Mouse (Mus musculus): ENCODE data around the gene Gpr37l1. TPM values are rescaled to one million over a fixed set of nuclear protein-coding genes. Genes with fewer than 3 reads are reported as not detected.

The Gpr37l1 gene
- polyA plus RNA-seq, 1 experiment from 2014 or later: 0.71 TPM

- peak; percentile 89 for ATAC-seq
- Histone ChIP-seq H3K4me3 (ENCODE audit: low read length) (peak within 1 kb of the TSS; percentile 66), H3K27me3 (replicated peaks; ENCODE audit: control insufficient read depth, insufficient read depth, low read length) (peaks cover 4% of the 10 kb centered on the region; the same call in 1 of the 2 replicates), H3K27ac (ENCODE audit: low read length) (peak within 1 kb of the TSS; percentile 88), H3K9me3 (ENCODE audit: control insufficient read depth, low read length) (no peaks in the 10 kb centered on the region), H3K36me3 (ENCODE audit: control insufficient read depth, insufficient read depth, low read length) (no peaks in the 10 kb centered on the region), H3K9ac (ENCODE audit: low read depth, low read length) (peak within 1 kb of the TSS; percentile 80), H3K4me2 (ENCODE audit: low read depth, low read length) (peak within 1 kb of the TSS; percentile 85), H3K4me1 (ENCODE audit: control insufficient read depth, insufficient read depth, low read length) (peaks cover 25% of the 10 kb centered on the region)
- under 1% methylated on average over 62 of the region's 78 CpGs for WGBS
These were observed 21.2 kb downstream of the Gpr37l1 start, which contains the start of gene Arl8a for GRCm38 (mm10) chr1:135146077-135146945. Gene Arl8a (plus strand): TSS chr1:135146824.

- Histone ChIP-seq H3K9ac (ENCODE audit: low read depth, low read length) (no peak overlapping the region; the same call in 1 of the 2 replicates), H3K27ac (ENCODE audit: low read length) (no peak overlapping the region), H3K4me1 (ENCODE audit: control insufficient read depth, insufficient read depth, low read length) (peaks cover 18% of the 10 kb centered on the region), H3K27me3 (replicated peaks; ENCODE audit: control insufficient read depth, insufficient read depth, low read length) (peaks cover 4% of the 10 kb centered on the region; the same call in 1 of the 2 replicates), H3K36me3 (ENCODE audit: control insufficient read depth, insufficient read depth, low read length) (no peaks in the 10 kb centered on the region), H3K4me2 (ENCODE audit: low read depth, low read length) (no peak overlapping the region), H3K9me3 (ENCODE audit: control insufficient read depth, low read length) (no peaks in the 10 kb centered on the region), H3K4me3 (ENCODE audit: low read length) (no peak overlapping the region)
- 78% methylated on average over 2 of the region's 2 CpGs for WGBS
- no peak for ATAC-seq
These were observed 23.5 kb downstream of the Gpr37l1 start for GRCm38 (mm10) chr1:135143940-135144339.

GRCm38 (mm10) chr1:135142452-135142851 is 25.0 kb downstream of the Gpr37l1 start:
- H3K27me3 ChIP-seq (replicated peaks; ENCODE audit: control insufficient read depth, insufficient read depth, low read length): peaks cover 4% of the 10 kb centered on the region; the same call in 1 of the 2 replicates
- no peak overlapping the region for H3K9ac ChIP-seq (ENCODE audit: low read depth, low read length)
- ATAC-seq: no peak
- H3K4me1 ChIP-seq (ENCODE audit: control insufficient read depth, insufficient read depth, low read length): peaks cover 5% of the 10 kb centered on the region
- H3K4me3 ChIP-seq (ENCODE audit: low read length): no peak overlapping the region
- no peak overlapping the region for H3K27ac ChIP-seq (ENCODE audit: low read length)
- WGBS: 57% methylated on average over 2 of the region's 2 CpGs
- H3K36me3 ChIP-seq (ENCODE audit: control insufficient read depth, insufficient read depth, low read length): no peaks in the 10 kb centered on the region
- no peaks in the 10 kb centered on the region for H3K9me3 ChIP-seq (ENCODE audit: control insufficient read depth, low read length)
- H3K4me2 ChIP-seq (ENCODE audit: low read depth, low read length): no peak overlapping the region

GRCm38 (mm10) chr1:135139906-135140305 is 27.6 kb downstream of the Gpr37l1 start:
- Histone ChIP-seq H3K9me3 (ENCODE audit: control insufficient read depth, low read length) (no peaks in the 10 kb centered on the region), H3K27ac (ENCODE audit: low read length) (no peak overlapping the region), H3K27me3 (replicated peaks; ENCODE audit: control insufficient read depth, insufficient read depth, low read length) (no peaks in the 10 kb centered on the region), H3K4me1 (ENCODE audit: control insufficient read depth, insufficient read depth, low read length) (no peaks in the 10 kb centered on the region), H3K4me2 (ENCODE audit: low read depth, low read length) (no peak overlapping the region), H3K4me3 (ENCODE audit: low read length) (no peak overlapping the region), H3K9ac (ENCODE audit: low read depth, low read length) (no peak overlapping the region), H3K36me3 (ENCODE audit: control insufficient read depth, insufficient read depth, low read length) (no peaks in the 10 kb centered on the region)
- 73% methylated on average over 2 of the region's 2 CpGs for WGBS
- ATAC-seq: no peak

- Histone ChIP-seq H3K27me3 (replicated peaks; ENCODE audit: control insufficient read depth, insufficient read depth, low read length) (no peaks in the 10 kb centered on the region), H3K9me3 (ENCODE audit: control insufficient read depth, low read length) (no peaks in the 10 kb centered on the region), H3K4me3 (ENCODE audit: low read length) (no peak overlapping the region), H3K27ac (ENCODE audit: low read length) (no peak overlapping the region), H3K36me3 (ENCODE audit: control insufficient read depth, insufficient read depth, low read length) (no peaks in the 10 kb centered on the region), H3K4me1 (ENCODE audit: control insufficient read depth, insufficient read depth, low read length) (0 out of 2 replicates have a peak, but pooled peaks cover 2% of the 10 kb centered on the region), H3K9ac (ENCODE audit: low read depth, low read length) (no peak overlapping the region), H3K4me2 (ENCODE audit: low read depth, low read length) (no peak overlapping the region)
- ATAC-seq: no peak
- WGBS: 6% methylated on average over 1 of the region's 1 CpGs
These were observed 31.0 kb downstream of the Gpr37l1 start for GRCm38 (mm10) chr1:135136500-135136899.

GRCm38 (mm10) chr1:135135111-135135787 is 32.2 kb downstream of the Gpr37l1 start:
- H3K4me2 ChIP-seq (ENCODE audit: low read depth, low read length): no peak overlapping the region
- H3K36me3 ChIP-seq (ENCODE audit: control insufficient read depth, insufficient read depth, low read length): no peaks in the 10 kb centered on the region
- H3K9ac ChIP-seq (ENCODE audit: low read depth, low read length): no peak overlapping the region
- H3K27ac ChIP-seq (ENCODE audit: low read length): no peak overlapping the region
- ATAC-seq: no peak
- H3K27me3 ChIP-seq (replicated peaks; ENCODE audit: control insufficient read depth, insufficient read depth, low read length): no peaks in the 10 kb centered on the region
- H3K4me1 ChIP-seq (ENCODE audit: control insufficient read depth, insufficient read depth, low read length): 0 out of 2 replicates have a peak, but pooled peaks cover 7% of the 10 kb centered on the region
- no peaks in the 10 kb centered on the region for H3K9me3 ChIP-seq (ENCODE audit: control insufficient read depth, low read length)
- no peak overlapping the region for H3K4me3 ChIP-seq (ENCODE audit: low read length)
- 89% methylated on average over 8 of the region's 8 CpGs for WGBS

GRCm38 (mm10) chr1:135133678-135134435 is 33.6 kb downstream of the Gpr37l1 start:
- Histone ChIP-seq H3K9ac (ENCODE audit: low read depth, low read length) (no peak overlapping the region), H3K27me3 (replicated peaks; ENCODE audit: control insufficient read depth, insufficient read depth, low read length) (peaks cover 5% of the 10 kb centered on the region; the same call in 1 of the 2 replicates), H3K4me2 (ENCODE audit: low read depth, low read length) (no peak overlapping the region), H3K4me3 (ENCODE audit: low read length) (no peak overlapping the region), H3K27ac (ENCODE audit: low read length) (no peak overlapping the region), H3K9me3 (ENCODE audit: control insufficient read depth, low read length) (no peaks in the 10 kb centered on the region), H3K4me1 (ENCODE audit: control insufficient read depth, insufficient read depth, low read length) (0 out of 2 replicates have a peak, but pooled peaks cover 7% of the 10 kb centered on the region), H3K36me3 (ENCODE audit: control insufficient read depth, insufficient read depth, low read length) (no peaks in the 10 kb centered on the region)
- 77% methylated on average over 10 of the region's 10 CpGs for WGBS
- ATAC-seq: no peak

- no peak for ATAC-seq
- Histone ChIP-seq H3K36me3 (ENCODE audit: control insufficient read depth, insufficient read depth, low read length) (no peaks in the 10 kb centered on the region), H3K4me3 (ENCODE audit: low read length) (no peak overlapping the region), H3K4me1 (ENCODE audit: control insufficient read depth, insufficient read depth, low read length) (0 out of 2 replicates have a peak, but pooled peaks cover 7% of the 10 kb centered on the region), H3K4me2 (ENCODE audit: low read depth, low read length) (no peak overlapping the region), H3K9ac (ENCODE audit: low read depth, low read length) (no peak overlapping the region), H3K27ac (ENCODE audit: low read length) (no peak overlapping the region), H3K27me3 (replicated peaks; ENCODE audit: control insufficient read depth, insufficient read depth, low read length) (peaks cover 5% of the 10 kb centered on the region; the same call in 1 of the 2 replicates), H3K9me3 (ENCODE audit: control insufficient read depth, low read length) (no peaks in the 10 kb centered on the region)
- WGBS: 82% methylated on average over 9 of the region's 9 CpGs
These were observed 34.5 kb downstream of the Gpr37l1 start for GRCm38 (mm10) chr1:135132893-135133369.
